Mouse (Mus musculus): ENCODE data around the gene Shank2.

GRCm38 (mm10) chr7:144139691-144140090, 138.0 kb downstream of the Shank2 start:
- no peak for TF ChIP-seq ZMIZ1 (IDR thresholded peaks at IDR 0.05; ENCODE audit: low read depth, low read length)
- TF ChIP-seq EP300 (IDR thresholded peaks at IDR 0.05; ENCODE audit: low read depth in 1 of 2, low read length in 2 of 2) = no peak
- TF ChIP-seq POLR2A (IDR thresholded peaks at IDR 0.05; ENCODE audit: control insufficient read depth in 1 of 2, insufficient read depth in 1 of 2, low read depth in 1 of 2, low read length in 2 of 2, poor library complexity in 1 of 2) = no peak
